Mouse (Mus musculus) spleen, postnatal 10 days (tissue): Measurements from ENCODE around the gene Hjurp.

Experiments used
- DNase-seq, 2 experiments: peaks; one replicate each; pipeline ENCODE4 v3.0.0; 2021 to 2022; ENCODE audit warnings: low spot score in 2 of 2

The Hjurp gene

DNA sequence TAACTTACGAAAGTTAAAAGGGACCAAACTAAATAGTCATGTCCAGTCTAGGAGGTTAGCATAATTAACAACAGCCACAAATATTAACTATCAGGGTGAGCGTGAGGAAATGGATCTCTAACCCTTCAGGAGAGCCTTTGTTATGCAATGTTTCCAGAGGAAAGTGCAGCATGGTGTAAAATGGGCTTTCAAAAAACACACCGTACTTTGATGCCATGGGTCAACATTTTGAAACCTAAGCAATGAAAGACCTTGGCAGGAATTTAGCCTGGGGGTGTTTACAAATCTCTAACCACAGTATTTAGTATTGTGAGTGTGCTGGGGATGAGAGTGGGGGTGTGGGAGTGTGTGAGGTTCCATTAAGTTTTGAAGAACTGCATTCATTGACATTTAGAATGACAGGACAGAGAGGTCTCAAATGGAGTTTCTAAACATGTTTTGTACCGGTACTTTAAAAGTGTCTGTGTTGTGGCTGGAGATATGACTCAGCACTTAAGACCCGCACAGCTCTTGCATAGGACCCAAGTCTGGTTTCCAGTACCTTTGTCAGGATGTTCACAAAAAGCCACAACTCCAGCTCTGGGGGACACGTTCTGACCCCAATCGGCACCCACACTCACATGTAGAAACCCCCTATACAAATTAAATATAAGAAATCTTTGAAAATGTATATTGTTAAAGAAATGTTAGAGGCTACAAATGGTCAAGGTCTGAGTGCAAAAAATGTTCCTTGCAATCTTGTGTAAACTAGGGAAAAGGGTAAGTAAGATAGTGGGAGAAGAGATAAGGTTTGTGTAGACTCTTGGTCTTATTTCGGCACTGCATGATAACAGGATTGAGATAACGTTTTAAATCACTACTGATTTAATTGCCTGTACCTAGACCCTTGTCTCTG, 1.9 kb upstream of the Hjurp start:
- DNase-seq, result peak; percentile 16 to 21

DNA sequence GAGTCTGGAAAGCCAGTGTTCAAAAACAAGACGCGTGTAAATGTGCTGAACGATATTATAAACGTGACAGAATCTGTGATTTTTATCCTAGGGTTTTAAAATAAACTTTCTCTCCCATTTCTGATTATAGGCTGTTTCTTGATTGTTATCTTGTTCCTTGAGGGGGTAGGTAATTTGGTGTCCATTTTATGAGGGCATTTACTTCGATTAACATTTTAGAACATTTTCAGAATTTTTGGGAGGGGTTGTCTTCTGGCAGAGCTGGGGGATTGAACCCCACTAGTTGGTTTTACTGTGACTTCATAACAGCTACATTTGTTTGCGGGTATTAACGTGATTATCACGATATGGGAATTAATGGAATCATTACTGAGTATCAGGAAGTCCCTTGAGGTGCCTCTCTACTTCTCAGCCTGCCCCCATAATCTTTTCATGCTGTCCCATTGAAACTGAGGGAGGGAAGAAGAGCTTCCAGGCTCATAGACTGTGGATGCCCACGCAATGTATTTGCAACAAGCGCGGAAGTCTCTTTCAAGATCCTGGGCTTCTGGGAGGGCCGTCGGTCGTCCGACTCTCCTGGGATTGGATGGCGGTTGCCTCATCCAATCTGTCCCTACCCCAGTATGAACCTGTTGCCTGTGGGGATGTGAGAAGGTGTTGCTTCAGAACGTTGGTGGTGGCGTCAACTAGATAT, 532 bp upstream of the Hjurp start:
- peak; percentile 26 to 41 for DNase-seq

DNA sequence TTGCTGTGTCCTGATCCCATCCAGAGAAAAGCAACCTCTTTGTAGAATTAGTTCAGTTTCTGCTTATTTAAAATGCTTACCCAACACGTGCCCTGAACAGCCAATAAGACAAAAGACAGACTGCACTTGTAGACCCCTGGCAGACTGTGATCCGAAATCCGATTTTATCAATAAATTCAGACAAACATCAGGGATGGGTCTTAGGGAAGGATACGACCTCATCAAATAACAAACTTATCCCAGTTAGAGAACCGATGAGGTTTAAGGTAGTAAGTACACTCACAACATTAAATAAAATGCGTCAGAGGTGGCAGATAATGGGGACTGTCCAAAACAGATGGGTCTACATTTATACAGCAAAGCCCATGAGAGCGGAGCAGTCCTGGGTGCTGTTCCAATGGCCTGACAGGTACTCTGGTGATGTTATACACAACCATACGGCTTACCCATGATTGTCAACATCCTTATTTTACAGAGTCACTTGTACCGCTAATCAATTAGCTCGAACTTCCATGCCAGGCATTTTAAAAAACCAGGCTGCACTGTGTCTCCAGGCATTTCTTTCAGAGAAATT, 822 bp downstream of the Hjurp start:
- peak in 1 of 2 experiments; percentile 24 for DNase-seq

DNA sequence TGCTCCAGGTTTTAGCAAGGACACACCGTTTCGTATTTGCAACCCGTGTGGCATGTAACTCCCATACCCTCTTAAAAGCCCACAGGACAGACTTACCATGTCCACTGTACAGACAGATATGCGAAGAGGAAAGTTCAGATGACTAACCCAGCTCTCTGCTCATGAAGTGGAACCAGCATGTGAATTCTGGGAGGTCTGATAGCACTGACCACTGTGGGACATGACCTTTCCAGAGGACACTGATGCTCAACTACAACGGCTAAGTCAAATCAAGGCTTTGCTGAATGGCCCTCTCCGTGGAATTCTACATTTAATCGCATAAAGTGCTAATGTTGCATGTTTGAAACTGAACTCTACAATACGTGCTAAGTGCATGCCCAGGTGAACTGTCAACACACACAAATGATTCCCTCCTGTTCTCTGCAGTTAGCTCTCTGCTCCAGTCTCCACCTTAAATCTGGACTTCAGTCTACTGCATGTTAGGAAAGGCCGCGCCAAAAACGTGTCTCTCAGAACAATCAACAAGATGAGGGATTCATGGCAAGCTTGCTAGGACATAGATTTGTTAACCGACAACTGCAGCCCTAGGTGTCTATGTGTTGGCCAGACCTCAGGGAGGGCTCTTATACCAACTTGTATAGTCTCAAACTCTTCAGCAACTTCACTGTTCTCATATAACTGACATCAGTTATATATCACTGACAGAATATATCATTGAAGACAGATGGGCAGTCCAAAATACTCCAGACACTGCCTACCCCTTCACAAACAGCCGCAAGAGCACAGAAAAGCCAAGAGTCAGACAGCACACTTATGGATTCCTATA, 1.5 kb downstream of the Hjurp start:
- peak; percentile 31 to 53 for DNase-seq

DNA sequence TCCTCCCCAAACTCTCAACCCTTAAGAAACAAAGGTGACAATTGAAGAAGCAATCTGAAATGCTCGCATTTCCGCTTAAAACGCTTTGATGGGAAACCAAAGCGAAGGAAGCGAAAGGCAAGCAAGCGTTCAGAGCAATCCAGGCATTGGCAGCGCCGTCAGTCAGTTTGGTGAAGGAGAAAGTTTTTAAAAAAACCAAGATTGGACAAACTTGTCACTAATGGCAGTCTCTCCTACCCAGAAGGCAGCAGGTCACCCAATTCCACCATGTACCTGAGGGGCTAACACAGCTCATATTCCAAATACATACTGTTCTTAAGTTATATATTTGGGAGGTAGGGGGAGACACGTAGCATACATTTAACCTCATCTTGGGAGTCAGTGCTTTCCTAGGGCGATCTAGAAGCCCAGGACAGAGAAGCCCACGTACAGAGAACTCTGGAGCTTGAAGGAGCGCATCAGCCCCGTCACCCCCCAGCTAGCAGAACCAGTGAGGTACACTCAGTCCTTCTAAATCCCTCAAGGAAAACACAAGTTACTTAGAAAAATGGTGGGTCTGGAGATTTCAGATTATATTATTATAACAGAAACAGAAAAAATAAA, 2.3 kb downstream of the Hjurp start:
- peak in 1 of 2 experiments; percentile 21 for DNase-seq

DNA sequence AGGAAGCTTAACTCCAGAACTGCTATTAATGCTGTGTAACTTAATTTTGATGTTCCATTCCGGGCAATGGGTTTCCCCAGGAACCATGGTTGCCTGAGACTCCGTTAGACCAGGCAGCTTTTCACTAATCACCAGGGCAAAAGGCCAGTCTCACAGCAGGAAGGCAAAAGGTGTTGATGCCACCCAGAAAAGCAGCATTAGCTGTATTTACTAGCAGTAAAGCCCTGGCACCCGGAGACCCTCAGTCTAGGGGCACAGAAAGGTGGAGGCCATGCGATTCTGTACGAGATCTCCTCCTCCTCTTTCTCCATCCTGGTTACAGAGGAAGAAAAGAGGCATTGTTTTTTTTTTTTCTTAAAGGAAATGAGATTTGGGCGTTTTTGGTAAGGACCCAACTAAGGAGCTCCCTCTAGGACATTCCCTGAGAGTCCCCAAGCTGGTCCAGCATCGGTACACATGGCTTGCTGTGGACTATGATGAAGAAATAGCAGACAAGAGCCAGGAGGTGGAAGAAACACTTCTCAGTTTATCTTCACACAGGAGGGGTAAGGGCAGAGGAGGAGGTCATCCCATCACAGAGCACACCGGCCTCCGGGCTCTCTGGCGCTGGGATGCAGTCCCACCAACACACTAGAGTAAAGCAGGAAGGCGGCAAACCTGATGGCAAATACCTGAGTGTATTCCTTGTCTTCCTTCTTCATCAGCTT, 2.9 kb downstream of the Hjurp start:
- DNase-seq, result peak; percentile 29 to 35

DNA sequence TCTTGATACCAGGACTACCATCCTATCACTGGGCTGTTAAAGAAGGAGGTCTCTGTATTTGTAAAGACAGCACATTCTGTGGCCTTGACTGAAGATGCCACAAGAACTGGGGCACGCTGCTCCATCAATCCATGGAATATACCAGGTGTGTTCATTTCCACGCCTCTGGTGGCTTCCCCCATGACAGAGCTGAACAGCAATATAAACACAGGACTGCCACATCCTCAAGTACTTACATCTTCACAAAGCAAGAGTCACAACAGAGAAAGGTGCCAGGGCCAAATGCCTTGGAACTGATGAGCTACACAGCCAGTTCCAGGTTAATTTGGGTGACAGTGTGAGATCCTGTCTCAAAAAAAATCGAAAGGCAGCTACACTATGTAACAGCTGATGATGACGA, 3.6 kb downstream of the Hjurp start:
- DNase-seq, result peak; percentile 12 to 13

DNA sequence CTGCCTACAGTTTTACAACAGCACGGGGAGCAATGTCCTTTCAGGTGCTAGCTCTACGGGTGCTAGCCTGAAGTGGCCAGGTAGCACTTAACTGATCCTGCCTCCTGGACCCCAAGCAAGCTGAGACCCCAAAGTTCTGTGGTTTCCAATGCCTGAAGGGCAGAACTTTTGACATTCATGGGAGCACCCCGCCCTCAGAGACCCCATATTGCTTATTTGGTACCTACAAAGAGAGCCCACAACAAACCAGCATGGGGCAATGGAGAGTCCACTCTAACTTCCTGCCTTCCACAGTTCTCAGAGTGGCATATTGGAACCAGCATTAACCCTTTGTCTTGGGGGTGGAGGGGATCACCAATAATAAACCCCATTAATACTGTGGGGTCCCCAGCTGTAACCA, 4.1 kb downstream of the Hjurp start:
- DNase-seq, result peak; percentile 27 to 30

DNA sequence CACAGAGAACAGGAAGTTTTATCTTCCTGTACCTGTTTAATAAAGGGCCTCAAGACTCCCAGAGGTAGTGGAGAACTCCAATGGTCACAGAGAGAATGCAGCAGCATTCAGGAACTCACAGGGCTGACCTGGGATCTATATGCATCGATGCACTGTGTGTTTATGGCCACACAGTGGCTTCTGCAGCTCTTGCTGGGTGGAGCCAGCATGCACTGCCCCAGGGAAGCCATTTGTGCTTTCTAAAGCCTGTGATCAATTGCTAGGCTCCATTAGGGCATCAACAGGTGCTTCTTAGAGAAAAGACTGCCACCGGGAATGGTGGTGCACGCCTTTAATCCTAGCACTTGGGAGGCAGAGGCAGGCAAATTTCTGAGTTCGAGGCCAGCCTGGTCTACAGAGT, 4.6 kb downstream of the Hjurp start:
- peak in 1 of 2 experiments; percentile 16 for DNase-seq

DNA sequence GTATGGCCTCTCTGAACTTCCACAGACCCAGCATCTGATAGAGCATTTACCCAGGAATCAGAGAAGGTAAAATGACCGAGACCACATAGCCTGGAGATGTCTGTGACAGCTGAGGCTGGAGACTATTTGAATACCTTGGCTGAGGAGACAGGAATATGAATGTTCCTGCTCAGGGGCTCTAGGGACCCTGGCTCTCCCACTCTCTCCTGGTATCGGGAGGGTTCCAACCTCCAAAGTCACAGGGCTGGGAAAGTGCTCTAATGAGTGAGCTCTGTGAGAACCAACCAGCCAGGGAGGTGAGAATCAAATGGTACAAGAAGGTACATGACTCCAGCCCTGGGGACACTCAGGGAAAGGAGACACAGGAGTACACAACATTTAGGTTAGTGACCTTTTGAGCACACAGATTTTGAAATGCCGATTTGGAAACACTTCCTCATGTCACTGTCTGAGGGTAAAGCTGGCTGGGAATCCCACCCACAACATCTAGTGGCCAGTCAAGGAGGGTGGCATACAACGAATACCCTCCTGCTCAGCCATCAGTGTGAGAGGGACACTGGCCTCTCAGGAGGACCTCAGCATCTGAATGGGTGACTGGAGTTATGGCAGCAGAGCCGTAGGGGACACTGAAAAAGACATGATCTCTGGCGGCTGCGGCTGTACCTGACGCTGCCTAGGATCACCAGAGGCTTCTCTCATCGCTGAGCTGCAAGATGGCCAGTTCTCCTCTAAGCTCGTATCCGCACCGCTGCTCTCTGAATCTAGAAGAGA, 7.7 kb downstream of the Hjurp start:
- DNase-seq, result peak in 1 of 2 experiments; percentile 32

DNA sequence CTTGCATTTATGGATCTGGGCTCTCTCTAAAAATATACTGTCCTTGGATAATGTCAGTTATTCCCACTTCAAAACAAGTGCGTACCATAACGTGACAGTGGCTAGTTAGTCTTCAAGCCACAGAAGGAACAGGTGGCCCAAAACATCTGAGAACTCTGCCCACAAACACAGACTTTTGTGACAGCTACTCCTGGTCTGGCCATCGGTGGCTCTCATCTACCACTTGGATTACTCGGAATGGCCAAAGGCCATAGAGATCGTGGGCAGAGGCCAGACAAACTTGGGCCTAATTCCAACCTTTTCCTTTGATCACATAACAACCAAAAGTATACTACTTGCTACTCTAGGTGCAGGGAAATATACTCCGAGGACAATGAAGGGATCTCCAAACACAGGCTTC, 9.4 kb downstream of the Hjurp start:
- no peak for DNase-seq

DNA sequence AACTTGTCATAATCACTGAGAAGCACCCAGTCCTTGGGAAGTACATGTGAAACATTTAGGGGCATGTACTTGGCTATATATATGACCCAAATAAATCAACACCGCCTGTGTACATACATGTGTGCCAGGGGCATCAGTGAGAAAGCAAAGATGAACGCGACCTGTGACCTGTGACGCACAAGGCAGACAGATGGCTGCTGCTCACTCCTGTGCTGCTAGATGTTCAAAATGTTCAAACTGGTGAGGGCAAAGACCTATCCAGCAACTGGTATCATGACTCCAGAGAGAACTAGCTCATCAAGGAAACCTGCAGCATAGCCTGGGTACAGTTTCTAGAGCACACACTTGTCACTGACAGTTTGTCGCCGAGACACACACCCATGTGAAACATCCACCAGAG, 9.9 kb downstream of the Hjurp start:
- DNase-seq, result no peak

DNA sequence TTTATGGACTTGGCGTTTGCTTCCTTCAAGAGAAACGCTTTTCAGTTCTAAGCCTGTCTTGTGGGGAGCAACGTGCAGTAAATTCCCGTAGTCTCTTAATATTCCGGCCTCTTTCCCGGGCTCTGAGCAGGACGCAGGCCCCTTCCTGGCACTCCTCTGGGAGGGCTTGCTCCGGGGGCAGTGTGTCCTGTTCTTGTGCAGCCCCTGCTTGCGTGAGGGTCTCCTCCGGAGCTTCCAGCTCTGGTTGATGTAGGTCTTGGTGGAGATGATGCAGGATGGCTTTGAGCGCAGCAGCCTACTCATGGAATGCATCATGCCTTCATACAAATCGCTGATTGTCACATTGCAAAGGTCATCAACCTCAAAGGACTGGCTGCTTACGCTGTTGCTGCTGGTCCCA, 11.3 kb downstream of the Hjurp start:
- DNase-seq, result no peak

DNA sequence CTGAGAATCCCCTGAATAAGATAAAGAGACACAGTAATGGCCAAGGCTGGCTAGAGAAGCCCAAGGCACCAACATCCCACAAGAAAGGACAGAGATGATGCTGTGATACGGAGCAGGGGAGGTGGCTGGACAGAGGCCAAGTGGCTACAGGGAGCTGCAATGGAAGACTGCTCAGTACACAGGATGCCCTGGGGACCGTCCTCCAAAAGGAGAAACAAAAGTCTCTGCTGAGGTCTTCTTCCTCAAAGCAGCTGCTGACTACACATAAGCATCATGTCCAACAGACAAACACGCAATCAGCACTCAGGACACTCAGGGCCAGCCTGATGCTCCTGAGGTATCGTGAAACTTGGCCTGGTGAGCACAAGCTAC, 12.6 kb downstream of the Hjurp start:
- no peak for DNase-seq

DNA sequence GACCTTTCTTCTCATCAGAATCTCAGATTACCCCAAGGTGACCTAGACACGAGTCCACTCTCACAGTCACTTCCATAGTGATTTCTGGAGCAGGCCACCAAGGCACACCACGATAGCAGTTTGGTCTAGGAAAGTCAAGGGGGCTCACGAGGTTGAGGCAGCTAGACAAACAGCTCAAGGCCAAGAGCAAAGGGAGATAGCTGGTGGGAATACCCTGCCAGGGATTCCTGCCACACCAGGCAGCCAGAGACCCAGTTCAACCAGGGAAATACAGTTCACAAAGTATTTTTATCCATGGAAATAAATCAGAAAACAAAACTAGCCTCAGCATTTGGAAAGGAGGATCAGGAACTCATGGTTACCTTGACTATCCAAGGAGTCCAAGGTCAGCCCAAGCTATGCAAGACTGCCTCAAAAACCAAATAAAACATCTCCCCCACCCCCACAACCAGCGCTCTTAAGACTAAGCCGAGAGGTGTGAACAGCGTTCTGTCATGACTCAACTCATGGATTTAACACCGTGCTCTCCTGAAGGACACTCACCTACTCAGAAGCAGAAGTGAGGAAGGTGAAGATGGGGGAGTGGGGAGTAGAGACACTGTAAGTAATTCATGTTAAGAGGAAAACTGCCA, 13.1 kb downstream of the Hjurp start:
- DNase-seq, result no peak

DNA sequence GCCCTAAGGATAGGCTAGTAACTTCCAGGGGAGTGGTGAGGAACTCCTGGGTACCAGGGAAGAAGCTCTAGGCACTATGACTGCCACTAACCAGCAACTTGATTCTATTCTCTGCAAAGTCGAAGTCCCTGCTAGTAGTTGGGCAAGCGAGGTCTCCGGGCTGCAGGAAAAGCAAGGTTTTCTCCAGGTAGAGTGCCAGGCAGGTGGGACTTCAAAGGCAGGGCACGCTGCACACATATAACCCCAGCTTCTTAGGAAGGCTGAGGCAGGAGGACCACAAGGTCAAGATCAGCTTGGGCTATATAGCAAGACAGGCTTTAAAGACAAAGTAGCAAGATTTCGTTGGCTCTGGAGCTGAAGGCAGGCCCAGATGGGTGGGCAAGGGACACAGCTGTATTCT, 13.7 kb downstream of the Hjurp start:
- no peak for DNase-seq

DNA sequence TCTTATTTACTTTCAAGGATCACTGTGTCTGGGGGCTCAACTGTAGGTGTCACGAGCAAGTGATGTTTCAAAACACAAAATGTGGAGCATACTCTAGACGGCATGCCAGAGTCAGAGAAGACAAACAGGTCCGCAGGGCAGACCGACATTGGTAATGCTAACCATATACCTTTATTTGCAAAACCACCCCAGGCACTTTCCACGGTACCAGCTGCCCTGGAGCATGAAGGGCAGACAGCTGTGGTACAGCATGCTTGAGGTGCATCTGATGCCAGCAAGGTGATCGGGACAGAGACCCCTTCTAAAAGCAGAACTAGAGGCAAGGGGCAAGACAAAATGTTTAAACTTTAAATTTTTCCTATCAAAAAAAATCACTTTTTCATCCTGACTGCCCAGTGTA, 14.5 kb downstream of the Hjurp start:
- DNase-seq, result no peak

DNA sequence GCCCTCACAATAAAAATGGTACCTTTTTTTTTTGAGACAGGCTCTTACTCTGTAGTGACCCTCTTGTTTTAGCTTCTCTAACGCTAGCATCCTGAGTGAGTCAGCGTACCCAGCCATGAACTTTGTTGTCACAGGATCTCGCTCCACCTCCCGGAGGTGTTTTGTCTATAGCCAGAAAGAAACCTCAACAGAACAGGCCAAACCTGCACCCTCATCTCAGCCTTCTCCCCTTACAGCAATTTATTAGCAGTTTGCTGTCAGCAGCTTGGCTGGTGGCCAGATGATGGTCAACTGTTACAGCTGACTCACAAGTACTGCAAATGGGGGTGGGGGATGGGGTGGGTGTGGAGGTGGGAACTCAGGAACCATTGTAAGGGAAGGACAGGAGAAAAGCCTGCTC, 15.2 kb downstream of the Hjurp start:
- DNase-seq, result no peak

DNA sequence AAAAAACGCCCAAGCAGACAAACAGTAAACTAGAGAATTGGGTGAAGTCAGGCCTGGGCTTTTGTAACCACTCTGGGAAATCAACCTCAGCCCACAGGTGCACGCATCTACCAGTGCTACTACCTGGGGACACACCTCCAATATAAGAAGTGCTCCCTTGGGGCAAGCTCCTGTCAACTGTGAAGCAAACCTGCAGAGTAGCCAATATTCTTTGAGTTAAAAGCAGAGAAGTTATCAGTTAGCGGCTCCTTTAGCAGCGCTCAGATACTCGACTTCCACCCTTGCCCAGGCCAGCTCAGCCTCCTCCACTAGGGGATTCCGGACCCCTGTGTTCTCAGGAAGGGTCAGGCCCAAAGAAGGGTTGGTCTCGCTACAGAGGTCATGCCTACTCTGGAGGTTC, 15.7 kb downstream of the Hjurp start:
- DNase-seq, result no peak
